Mouse (Mus musculus) natural killer cell, adult 2 months (primary cell): ENCODE measurements around the gene Nacc2.
A peak's percentile ranks its signal among the peaks of the same experiment; 100 is the strongest.

ENCODE experiments used
- DNase-seq, 2 experiments: peaks; one replicate each; pipeline ENCODE4 v3.0.0; 2022; ENCODE audit warnings: low spot score in 2 of 2

Nacc2 gene

GRCm38 (mm10) chr2:26123079-26123648 is at the start of gene Nacc2:
TSS of gene Nacc2 (minus strand) at chr2:26123220.
- no peak for DNase-seq

DNA sequence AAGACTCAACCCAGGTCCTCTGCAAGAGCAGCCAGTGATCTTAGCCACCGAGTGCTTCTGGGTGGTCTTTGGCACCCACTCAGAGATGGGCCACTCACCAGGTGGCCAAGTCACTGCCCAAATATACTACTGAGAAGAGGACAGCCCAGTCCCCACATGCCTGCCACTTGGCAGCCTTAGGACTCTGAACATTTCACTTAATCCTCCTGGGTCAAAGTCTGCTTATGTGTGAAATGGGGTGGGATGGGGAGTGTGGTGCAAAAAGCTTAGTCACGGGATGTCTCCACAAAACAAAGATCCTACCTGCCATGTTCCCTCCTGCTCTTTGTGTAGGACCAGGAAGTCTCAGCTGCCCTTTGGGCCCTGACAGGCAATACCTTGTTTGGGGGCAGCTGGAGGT is 49.1 kb upstream of the Nacc2 start:
- no peak for DNase-seq

GRCm38 (mm10) chr2:26170376-26170775 is 47.4 kb upstream of the Nacc2 start:
- no peak for DNase-seq

GRCm38 (mm10) chr2:26168843-26169579 is 46.0 kb upstream of the Nacc2 start:
- DNase-seq, result no peak

GRCm38 (mm10) chr2:26166890-26167289 is 43.9 kb upstream of the Nacc2 start:
- no peak for DNase-seq

- DNase-seq, result no peak
Observed at GRCm38 (mm10) chr2:26158064-26158463, 35.0 kb upstream of the Nacc2 start.

GRCm38 (mm10) chr2:26156191-26156977 is 33.4 kb upstream of the Nacc2 start:
- no peak for DNase-seq

DNA sequence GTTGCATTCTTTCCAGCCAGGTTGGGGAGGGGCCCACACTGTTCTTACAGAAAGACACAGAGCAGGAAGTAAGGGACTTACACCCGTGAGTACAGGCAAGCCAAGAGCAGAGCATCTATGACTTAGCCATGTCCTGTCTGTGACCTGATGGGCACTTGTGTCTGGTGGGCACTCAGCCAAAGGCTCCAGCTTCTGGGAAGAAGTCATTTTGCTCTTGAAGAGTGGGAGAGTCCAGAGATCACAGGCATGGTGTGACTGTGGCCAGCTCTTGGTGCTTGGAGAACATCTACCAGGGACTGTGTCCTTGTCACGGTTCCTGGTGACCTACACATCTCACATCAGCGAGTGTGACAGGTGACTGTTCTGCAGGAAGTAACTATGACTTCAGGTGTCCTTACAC is 32.7 kb upstream of the Nacc2 start:
- DNase-seq, result no peak

DNA sequence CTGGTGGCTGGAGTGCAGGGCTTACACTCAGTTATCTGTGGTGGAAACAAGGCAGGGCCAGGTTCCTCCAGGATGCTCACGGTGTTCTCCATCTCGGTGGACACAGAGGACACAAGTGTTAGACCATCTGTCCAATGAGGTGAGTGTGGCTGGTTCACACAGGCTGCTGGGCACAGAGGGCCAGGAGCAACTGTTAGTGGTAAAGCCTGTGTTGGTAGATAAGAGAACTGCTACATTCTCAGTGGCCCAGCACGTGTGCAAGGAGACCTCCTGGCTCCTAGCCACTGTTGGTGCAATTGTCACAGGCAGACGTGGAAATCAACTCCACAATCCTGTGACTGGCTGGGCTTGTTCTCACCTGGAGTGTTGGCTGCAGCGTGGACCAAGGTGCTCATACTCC is 31.6 kb upstream of the Nacc2 start:
- DNase-seq, result no peak

DNA sequence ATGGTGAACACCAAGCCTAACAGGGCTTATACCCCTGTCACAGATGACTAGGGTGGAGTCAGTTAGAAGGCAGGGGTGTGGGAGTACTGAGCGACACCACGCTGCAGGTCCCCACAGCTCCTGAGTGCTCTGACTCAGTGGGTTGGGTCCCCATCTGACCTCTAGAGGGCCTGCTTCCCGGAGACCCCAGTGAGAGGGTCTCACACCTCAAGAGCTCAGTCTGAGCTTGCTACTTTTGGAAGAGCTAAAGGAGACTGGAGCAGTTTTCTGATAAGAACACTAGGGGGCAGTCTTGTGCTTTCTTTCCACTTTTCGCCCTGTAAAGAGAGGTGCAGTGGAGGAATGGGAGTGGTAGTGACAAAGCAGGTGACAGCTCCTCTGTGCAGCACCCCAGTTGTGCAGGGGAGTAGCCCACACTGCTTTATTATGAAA is 30.9 kb upstream of the Nacc2 start:
- peak; percentile 26 to 40 for DNase-seq

- peak; percentile 29 to 35 for DNase-seq
Observed at GRCm38 (mm10) chr2:26153295-26153694, 30.3 kb upstream of the Nacc2 start.

- DNase-seq, result no peak
Observed at GRCm38 (mm10) chr2:26147706-26148370, 24.8 kb upstream of the Nacc2 start.

DNA sequence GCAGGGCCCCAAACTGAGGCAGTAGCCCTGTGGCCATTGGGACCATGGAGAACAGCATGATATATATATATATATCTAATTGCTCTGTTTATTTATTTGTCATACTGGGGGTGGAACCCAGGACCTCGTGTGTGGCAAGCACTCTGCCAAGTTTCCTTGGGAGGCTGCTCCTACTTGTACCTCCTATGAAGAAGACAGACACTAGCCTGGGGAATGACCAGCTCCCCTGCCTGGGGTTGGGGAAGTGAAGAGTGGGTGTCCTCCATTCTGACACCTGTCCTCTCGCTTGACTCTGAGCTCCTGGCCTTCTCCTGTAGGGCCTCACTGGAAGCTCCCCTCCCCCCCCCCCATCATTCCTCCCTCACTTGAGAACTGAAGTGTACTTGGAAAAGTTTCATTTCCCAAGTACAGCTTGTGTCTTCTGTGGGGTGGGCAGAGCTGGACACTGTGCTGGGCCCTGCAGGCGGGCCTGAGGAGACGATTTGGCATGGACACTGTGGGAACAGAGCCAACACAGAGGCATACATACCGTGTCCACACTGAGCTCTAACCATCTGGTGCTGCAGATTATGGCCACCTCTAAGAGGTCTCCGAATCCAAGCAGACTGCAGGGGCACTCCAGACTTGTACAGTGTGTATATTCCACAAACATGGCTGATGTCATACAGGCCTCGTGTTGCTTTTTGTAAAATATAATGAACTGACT is 23.5 kb upstream of the Nacc2 start:
- DNase-seq, result no peak

DNA sequence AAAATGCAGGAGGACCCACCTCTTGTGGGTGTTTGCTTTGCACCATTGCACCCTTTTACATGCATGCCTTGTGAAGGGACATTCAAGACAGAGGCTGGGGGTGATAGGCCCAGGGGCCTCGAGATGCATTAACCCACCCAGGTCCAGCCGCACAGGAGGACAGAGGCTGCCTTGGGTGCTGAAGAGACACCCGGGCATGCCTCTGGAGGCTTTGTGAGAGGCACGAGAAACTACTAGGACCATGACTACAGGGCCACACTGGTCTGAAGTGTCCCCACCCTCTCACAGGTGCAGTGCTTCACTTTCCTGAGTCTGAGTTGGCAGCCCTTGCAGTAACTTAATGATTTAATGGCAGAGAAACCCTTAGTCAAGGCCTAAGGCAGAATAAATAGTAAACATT is 22.1 kb upstream of the Nacc2 start:
- DNase-seq, result no peak

GRCm38 (mm10) chr2:26144331-26144730 is 21.3 kb upstream of the Nacc2 start:
- no peak for DNase-seq

DNA sequence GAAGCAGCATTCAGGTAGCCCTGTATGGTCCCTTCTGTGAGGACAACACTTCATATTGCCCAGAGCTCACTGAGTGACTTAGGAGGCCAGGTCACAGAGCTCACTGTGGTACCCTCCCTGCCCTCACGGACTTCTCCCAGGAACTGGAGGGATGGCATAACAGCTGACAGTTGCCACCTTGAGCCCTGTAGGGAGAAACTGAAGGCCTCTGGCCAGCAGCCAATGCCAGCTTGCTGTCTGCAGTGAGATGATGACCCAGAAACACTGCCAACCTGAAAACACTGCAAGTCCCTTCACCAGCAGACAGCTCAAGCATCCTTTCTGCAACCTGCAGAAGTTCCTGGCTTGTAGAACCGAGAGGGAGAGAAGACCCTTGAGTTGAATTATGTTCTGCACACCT is 20.5 kb upstream of the Nacc2 start:
- no peak for DNase-seq

GRCm38 (mm10) chr2:26142986-26143385 is 20.0 kb upstream of the Nacc2 start:
- DNase-seq, result no peak

GRCm38 (mm10) chr2:26141893-26142635 is 19.0 kb upstream of the Nacc2 start:
- DNase-seq, result peak; percentile 41 to 49

DNA sequence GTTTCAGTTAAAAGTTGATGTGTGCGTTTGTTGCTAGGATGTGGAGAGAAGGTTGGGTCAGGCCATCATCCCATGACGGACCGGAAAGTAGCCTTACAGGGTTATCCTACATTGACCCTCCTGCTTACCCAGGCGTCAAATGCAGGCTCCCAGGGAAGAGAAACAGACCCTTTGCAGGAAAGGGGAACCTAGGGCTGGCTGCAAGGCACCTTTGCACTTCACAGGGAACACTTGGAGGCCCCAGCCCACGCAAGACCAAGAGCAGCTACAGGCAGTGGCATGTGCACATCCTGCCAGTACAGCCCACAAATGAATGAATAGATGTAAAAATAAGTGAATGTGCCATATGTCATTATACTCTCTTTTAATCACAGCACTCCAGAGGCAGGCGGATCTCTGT is 17.9 kb upstream of the Nacc2 start:
- DNase-seq, result no peak

- peak; percentile 98 for DNase-seq
Observed at GRCm38 (mm10) chr2:26140292-26140819, 17.3 kb upstream of the Nacc2 start.
